Mouse (Mus musculus): ENCODE results near the gene Lamc1. TPM values are rescaled to one million over a fixed set of nuclear protein-coding genes. Genes with fewer than 3 reads are reported as not detected.

The Lamc1 gene
- 39.3 TPM for polyA plus RNA-seq (2014; fragmentation: Illumina TruSeq; extraction: RNeasy Lipid Tissue Mini Kit (QIAGEN cat#74804); ENCODE audit: low read depth, low replicate concordance)

DNA sequence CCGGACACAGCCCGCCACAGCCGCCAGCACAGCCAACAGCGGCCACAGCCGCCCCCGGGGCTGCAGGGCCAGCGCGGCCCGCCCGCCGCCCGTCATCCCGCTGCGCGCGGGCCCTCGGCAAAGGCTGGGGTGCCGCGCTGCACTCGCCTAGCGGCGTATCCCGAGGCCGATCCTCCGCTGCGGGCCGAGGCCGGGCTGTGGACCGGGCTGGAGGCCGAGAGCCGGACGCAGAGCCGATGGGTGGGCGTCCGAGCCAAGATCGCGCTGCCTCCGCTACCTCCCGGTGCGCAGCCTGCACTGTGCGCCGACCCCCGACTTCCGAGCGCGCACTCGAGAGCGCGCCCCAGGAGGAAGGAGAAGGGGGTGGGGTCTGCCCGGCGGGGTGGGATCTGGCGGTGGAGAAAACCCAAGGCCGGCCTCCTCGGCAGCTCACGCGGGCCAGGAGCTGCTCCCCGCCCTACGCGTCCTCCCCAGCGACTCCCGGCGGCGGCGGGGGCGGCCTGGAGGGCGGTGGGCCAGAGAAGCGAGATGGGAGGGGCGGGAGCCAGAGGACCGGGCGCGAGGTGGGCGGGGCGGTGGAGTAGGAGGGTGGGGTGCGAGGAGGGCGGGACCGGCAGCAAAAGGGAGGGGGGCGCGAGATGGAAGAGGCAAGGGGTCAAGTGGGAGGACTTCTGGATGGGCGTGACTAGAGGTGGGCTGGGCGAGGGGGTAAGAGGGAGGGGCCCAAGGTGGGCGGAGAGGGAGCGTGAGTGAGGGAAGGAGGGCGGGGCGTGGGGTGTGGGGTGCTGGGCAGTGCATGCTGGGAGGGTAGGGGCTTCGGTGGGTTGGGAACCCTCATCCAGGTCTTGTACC, at the start of gene Lamc1:
TSS of gene Lamc1 (minus strand) at position 343 of the 852 bp plus-strand sequence.

DNA sequence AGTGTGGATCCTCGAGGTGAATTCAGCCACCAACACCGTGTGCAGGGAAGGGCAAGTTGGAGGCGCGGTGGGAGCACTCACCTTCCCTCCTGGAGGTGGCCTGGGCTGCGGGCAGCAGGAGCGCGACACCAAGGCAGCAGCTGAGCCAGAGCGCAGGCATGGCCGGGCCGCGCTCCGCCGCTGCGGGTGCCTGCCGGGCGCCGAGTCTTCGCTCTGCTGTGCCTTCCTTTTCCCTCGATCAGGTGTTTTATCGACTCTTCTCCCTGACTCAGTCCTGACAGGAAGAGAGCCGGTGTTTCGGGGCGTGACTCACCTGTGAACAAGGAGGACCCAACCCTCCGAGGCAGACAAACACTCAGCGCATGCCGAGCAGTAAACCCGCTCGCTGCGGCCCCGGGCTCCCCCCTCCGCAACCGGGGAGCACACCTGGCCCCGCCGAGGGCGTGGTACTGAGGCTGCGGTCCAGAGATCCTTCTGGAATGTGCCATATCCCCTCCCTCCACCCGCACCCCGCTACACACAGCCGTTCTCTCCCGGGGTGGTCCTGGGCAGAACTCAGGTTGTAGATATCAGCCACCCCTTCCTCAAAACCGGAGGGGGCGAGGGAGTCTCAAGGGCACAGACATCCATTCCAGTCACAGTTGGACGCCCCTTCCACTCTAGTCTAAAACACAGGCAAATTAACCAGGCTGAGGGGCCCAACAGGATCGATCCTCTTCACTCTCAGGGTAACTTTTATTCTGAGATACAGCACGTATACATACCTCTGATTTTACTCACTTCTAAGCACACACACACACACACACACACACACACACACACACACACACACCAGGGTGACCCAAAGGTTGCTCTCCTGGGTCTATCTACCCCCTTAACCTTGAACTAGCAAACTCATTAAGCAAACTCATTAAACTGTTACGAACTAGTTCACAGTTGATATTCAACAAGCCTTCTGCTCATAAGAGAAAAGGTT, 146.5 kb downstream of the Lamc1 start, which contains the start of gene Lamc2:
TSS of gene Lamc2 (minus strand) at position 620 of the 976 bp plus-strand sequence.

Other genes starting within 250 kb of the Lamc1 start
- gene Lamc2, start 146.3 kb downstream of the Lamc1 start, polyA plus RNA-seq (2014; fragmentation: Illumina TruSeq; extraction: RNeasy Lipid Tissue Mini Kit (QIAGEN cat#74804); ENCODE audit: low read depth, low replicate concordance) = 0.35 TPM
- gene Shcbp1l, start 92.4 kb upstream of the Lamc1 start, polyA plus RNA-seq (2014; fragmentation: Illumina TruSeq; extraction: RNeasy Lipid Tissue Mini Kit (QIAGEN cat#74804); ENCODE audit: low read depth, low replicate concordance) = 0.99 TPM
- 299 TPM for gene Dhx9, start 154.9 kb upstream of the Lamc1 start, polyA plus RNA-seq (2014; fragmentation: Illumina TruSeq; extraction: RNeasy Lipid Tissue Mini Kit (QIAGEN cat#74804); ENCODE audit: low read depth, low replicate concordance)
- 1.5 TPM for gene Npl, start 217.3 kb upstream of the Lamc1 start, polyA plus RNA-seq (2014; fragmentation: Illumina TruSeq; extraction: RNeasy Lipid Tissue Mini Kit (QIAGEN cat#74804); ENCODE audit: low read depth, low replicate concordance)

Data from adrenal gland, adult 10 weeks (tissue).